Mouse (Mus musculus) heart, postnatal 0 days (tissue): ENCODE data around the gene Ccdc188.
A peak's percentile ranks its signal among the peaks of the same experiment; 100 is the strongest.

Source experiments
- CTCF ChIP-seq: IDR thresholded peaks from 2 replicates; pipeline ENCODE4 v1.5.1; 2016; ENCODE audit warnings: antibody characterized with exemption, control low read depth, low read depth
- EP300 ChIP-seq: IDR thresholded peaks from 2 replicates; pipeline ENCODE4 v1.6.1; 2016; ENCODE audit warnings: antibody characterized with exemption, low read depth

DNA sequence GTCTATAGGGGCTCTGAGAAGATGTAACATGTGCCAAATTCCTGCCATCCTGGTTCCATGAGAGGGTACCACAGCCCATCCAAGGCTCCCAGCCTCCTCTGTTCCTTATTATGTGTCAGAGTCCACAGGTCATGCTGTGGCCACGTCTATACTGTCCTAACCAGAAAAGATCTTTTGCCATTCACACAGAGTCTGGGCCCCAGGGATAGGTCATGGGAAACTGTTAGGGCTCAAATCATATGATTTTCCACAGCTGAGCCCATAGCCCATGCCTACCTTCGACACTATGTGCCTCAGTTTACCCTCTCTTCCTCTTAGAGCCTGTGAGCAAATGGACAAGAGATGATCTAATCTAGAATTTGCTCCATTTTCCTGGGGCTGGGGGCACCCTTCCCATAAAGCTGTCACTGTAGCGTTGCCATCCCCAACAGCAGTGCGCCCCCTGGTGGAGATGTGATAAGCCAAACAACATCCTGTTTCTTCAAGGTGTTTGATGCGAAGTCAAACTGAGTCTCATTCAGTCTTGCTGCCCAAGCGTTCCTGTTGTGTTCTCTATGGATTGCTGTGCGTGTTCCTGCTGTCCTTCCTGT, 45.3 kb upstream of the Ccdc188 start:
- TF ChIP-seq CTCF (peak; percentile 95), EP300 (no peak)
